Mouse (Mus musculus): ENCODE measurements at regions not wholly inside any gene's neighbourhood (a gene's known extent, or its start where the extent isn't known, plus 50 kb on each side); places are given as distances from the start of the nearest gene placed in this dataset.
A peak's percentile ranks its signal among the peaks of the same experiment; 100 is the strongest.

GRCm38 (mm10) chr12:69446468-69447321 is 74.4 kb upstream of the Gm9887 start:
- TF ChIP-seq CTCF (IDR thresholded peaks at IDR 0.05; ENCODE audit: insufficient read depth, low read length) (no peak), POLR2A (IDR thresholded peaks at IDR 0.05; ENCODE audit: borderline replicate concordance, extremely low read depth, low read depth, low read length) (peak; percentile 61; the same call in 1 of the 2 replicates)
